Mouse (Mus musculus) kidney, embryonic 15.5 days (tissue): Measurements from ENCODE around the gene Camsap2. TPM values are rescaled to one million over a fixed set of nuclear protein-coding genes. Genes with fewer than 3 reads are reported as not detected.

ENCODE experiments used
- ATAC-seq: fragments of 200-750 bp; cut with Nextera tagmentation; replicated peaks from 2 replicates; pipeline ENCODE4 v1.8.0; 2017; ENCODE audit warnings: moderate TSS enrichment; ENCODE audit not compliant: low FRiP score
- H3K27ac ChIP-seq: fragments of 300-500 bp; sonication (generic); 2 replicates; pipeline ENCODE4 v1.5.1; 2015; ENCODE audit warnings: mild to moderate bottlenecking, inconsistent platforms
- H3K27me3 ChIP-seq: fragments of 300-500 bp; sonication (generic); 2 replicates; pipeline ENCODE4 v1.6.1; 2015; ENCODE audit warnings: inconsistent platforms
- H3K36me3 ChIP-seq: fragments of 300-500 bp; sonication (generic); 2 replicates; pipeline ENCODE4 v1.6.1; 2015; ENCODE audit warnings: inconsistent platforms
- H3K4me1 ChIP-seq: fragments of 300-500 bp; sonication (generic); 2 replicates; pipeline ENCODE4 v1.6.1; 2015; ENCODE audit warnings: inconsistent platforms
- H3K4me2 ChIP-seq: fragments of 300-500 bp; sonication (generic); 2 replicates; pipeline ENCODE4 v1.6.1; 2015; ENCODE audit warnings: moderate library complexity, mild to moderate bottlenecking, inconsistent platforms
- H3K4me3 ChIP-seq: fragments of 300-500 bp; sonication (generic); replicated peaks from 2 replicates; pipeline ENCODE4 v1.5.1; 2015; ENCODE audit warnings: mild to moderate bottlenecking, inconsistent platforms
- H3K9ac ChIP-seq: fragments of 300-500 bp; sonication (generic); 2 replicates; pipeline ENCODE4 v1.6.1; 2015; ENCODE audit warnings: mild to moderate bottlenecking, inconsistent platforms
- H3K9me3 ChIP-seq: fragments of 300-500 bp; sonication (generic); replicated peaks from 2 replicates; pipeline ENCODE4 v1.6.1; 2016; ENCODE audit warnings: inconsistent platforms
- WGBS: fragments of 180-500 bp; shearing (Covaris S2); methylation state at CpG from one replicate; pipeline ENCODE4 v1.1.7; 2015; ENCODE audit warnings: mixed read lengths; 5-methylcytosine and 5-hydroxymethylcytosine counted together
- polyA plus RNA-seq: library from polyadenylated mRNA; unstranded; fragments of >200 nt; fragmentation: Nextera tagmentation; extraction: Ambion mirVana; gene quantifications from 2 replicates; pipeline ENCODE4 v1.2.1, GENCODE M21; 2015

Gene Camsap2
- polyA plus RNA-seq, 1 experiment from 2014 or later = 9.9 TPM

DNA sequence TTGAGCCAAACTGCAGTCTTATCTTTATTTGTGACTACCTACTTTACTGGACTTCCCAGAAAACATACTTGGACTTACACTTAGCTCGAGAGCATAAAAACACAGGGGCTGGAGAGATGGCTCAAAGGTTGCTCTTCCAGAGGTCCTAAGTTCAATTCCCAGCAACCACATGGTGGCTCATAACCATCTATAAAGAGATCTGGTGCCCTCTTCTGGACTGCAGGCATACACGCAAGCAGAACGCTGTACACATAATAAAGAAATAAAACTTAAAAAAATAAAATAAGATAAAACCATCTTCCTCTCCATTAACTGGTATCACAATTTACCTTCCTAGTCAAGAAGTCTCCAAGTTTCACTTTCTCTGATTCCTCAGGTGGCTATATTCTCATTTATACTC lies 5.4 kb downstream of the Camsap2 start:
- Histone ChIP-seq H3K9me3 (no peaks in the 10 kb centered on the region), H3K27ac (no peak overlapping the region), H3K9ac (no peak overlapping the region), H3K4me1 (peaks cover 20% of the 10 kb centered on the region), H3K36me3 (peaks cover 9% of the 10 kb centered on the region; the same call in 1 of the 2 replicates), H3K4me3 (no peak overlapping the region), H3K4me2 (no peak overlapping the region), H3K27me3 (no peaks in the 10 kb centered on the region)
- no peak for ATAC-seq
- WGBS = 96% methylated on average over 3 of the region's 3 CpGs

DNA sequence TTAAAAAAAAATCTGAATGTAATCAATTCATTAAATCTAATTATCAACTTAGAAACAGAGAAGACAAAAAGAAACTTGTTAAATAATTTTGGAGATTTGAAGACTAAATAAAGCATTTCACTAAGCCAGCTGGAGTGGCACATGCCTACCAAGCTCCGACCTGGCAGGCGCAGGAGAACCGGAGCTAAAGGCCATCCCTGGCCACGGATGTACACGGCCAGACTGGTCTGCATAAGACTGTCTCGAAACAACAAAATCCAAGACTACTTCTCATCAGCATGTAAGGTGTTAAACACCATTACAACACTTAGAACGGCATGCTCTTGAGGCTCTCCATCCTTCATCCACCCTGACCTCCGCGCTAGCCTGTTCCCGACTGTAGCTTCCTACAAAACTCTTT lies 11.2 kb downstream of the Camsap2 start:
- H3K4me3 ChIP-seq = no peak overlapping the region
- H3K27me3 ChIP-seq = no peaks in the 10 kb centered on the region
- no peaks in the 10 kb centered on the region for H3K9me3 ChIP-seq
- no peak for ATAC-seq
- no peak overlapping the region for H3K9ac ChIP-seq
- peaks cover 10% of the 10 kb centered on the region for H3K36me3 ChIP-seq
- 87% methylated on average over 10 of the region's 10 CpGs for WGBS
- no peaks in the 10 kb centered on the region for H3K4me1 ChIP-seq
- H3K4me2 ChIP-seq = no peak overlapping the region
- H3K27ac ChIP-seq = no peak overlapping the region

GRCm38 (mm10) chr1:136333512-136333911 lies 12.4 kb downstream of the Camsap2 start:
- Histone ChIP-seq H3K9ac (no peak overlapping the region), H3K9me3 (no peaks in the 10 kb centered on the region), H3K27me3 (no peaks in the 10 kb centered on the region), H3K4me2 (no peak overlapping the region), H3K4me1 (no peaks in the 10 kb centered on the region), H3K27ac (no peak overlapping the region), H3K36me3 (peaks cover 8% of the 10 kb centered on the region), H3K4me3 (no peak overlapping the region)
- no peak for ATAC-seq
- 86% methylated on average over 3 of the region's 3 CpGs for WGBS

GRCm38 (mm10) chr1:136333071-136333470 lies 12.8 kb downstream of the Camsap2 start:
- Histone ChIP-seq H3K27me3 (no peaks in the 10 kb centered on the region), H3K9ac (no peak overlapping the region), H3K9me3 (no peaks in the 10 kb centered on the region), H3K36me3 (peaks cover 8% of the 10 kb centered on the region), H3K27ac (no peak overlapping the region), H3K4me1 (no peaks in the 10 kb centered on the region), H3K4me3 (no peak overlapping the region), H3K4me2 (no peak overlapping the region)
- ATAC-seq = no peak
- WGBS = 89% methylated on average over 7 of the region's 7 CpGs

- 94% methylated on average over 4 of the region's 4 CpGs for WGBS
- no peak overlapping the region for H3K9ac ChIP-seq
- no peak overlapping the region for H3K27ac ChIP-seq
- H3K4me3 ChIP-seq = no peak overlapping the region
- H3K4me1 ChIP-seq = no peaks in the 10 kb centered on the region
- no peaks in the 10 kb centered on the region for H3K27me3 ChIP-seq
- H3K9me3 ChIP-seq = no peaks in the 10 kb centered on the region
- ATAC-seq = no peak
- peaks cover 8% of the 10 kb centered on the region for H3K36me3 ChIP-seq
- H3K4me2 ChIP-seq = no peak overlapping the region
These were observed 14.1 kb downstream of the Camsap2 start for GRCm38 (mm10) chr1:136331836-136332235.

DNA sequence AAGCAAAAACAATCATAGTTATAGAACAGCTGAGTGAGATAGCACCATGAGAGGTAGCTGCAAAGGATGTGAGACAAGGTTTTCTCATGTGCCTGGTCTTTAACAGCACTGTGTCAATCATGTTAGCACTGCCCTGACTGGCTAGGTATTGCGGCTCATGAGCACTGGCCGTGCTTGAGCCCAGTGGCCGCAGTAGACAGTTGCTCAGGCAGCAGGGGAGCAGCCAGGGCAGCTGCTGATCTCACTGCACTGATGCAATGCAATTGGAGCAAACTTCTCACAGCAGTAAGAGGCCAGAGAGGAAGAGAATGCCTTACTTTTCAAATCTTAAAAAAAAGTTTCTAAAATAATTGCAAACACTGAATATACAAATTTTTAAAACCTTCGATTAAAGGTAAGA lies 16.5 kb downstream of the Camsap2 start:
- no peaks in the 10 kb centered on the region for H3K9me3 ChIP-seq
- peaks cover 11% of the 10 kb centered on the region for H3K36me3 ChIP-seq
- no peak overlapping the region for H3K27ac ChIP-seq
- 92% methylated on average over 4 of the region's 4 CpGs for WGBS
- no peak overlapping the region for H3K4me3 ChIP-seq
- H3K4me1 ChIP-seq = peaks cover 8% of the 10 kb centered on the region
- no peak overlapping the region for H3K9ac ChIP-seq
- no peak overlapping the region for H3K4me2 ChIP-seq
- no peak for ATAC-seq
- no peaks in the 10 kb centered on the region for H3K27me3 ChIP-seq

DNA sequence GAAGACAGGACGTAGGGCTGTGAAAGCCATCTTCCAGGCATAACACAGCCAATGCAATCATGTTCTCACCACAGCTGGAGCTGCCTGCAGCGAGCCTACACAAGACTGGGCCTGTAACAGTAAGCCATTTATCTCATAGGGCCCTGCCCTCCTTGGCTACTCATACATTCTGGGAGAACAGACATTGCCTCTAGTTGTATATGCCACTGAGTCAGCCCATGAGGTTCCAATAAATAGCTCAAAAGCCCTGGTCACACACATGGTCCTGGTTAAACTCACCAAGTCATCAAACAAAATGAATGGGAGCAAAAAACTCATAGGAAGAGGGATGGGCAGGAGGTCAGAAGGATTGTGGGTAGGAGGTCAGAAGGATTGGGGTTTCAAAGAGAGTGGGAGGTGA lies 17.3 kb downstream of the Camsap2 start:
- WGBS = 83% methylated on average over 2 of the region's 2 CpGs

DNA sequence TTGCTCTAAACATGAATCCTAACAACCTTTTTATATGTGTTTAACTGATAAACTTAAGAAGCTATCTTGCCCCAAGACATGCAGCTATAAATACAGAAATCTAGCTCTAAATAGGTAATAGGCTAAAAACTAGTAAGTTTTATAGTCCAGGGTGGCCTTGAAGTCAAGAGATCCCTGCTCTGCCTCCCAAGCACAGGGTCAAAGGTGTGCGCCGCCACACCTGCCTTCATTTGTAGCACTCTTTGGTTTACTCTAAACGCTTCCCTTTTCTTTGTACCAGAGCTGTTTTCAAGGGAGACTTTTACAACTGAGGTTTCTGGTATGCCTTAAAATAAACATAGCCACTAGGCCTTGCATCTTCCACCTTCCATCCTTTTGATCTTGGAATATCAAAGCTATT lies 18.3 kb downstream of the Camsap2 start:
- Histone ChIP-seq H3K4me1 (peaks cover 8% of the 10 kb centered on the region), H3K4me3 (no peak overlapping the region), H3K4me2 (no peak overlapping the region), H3K36me3 (peaks cover 26% of the 10 kb centered on the region), H3K9ac (no peak overlapping the region), H3K9me3 (no peaks in the 10 kb centered on the region), H3K27ac (no peak overlapping the region), H3K27me3 (no peaks in the 10 kb centered on the region)
- 74% methylated on average over 3 of the region's 3 CpGs for WGBS
- ATAC-seq = no peak

More for the DNA sequence above, 17.3 kb downstream of the Camsap2 start:
- no peak overlapping the region for H3K4me2 ChIP-seq
- H3K4me3 ChIP-seq = no peak overlapping the region
- H3K9ac ChIP-seq = no peak overlapping the region
- no peaks in the 10 kb centered on the region for H3K27me3 ChIP-seq
- H3K36me3 ChIP-seq = peaks cover 18% of the 10 kb centered on the region
- H3K9me3 ChIP-seq = no peaks in the 10 kb centered on the region
- no peak overlapping the region for H3K27ac ChIP-seq
- H3K4me1 ChIP-seq = peaks cover 8% of the 10 kb centered on the region
- ATAC-seq = no peak

- Histone ChIP-seq H3K9ac (0 out of 2 replicates have a peak overlapping the region, but pooled peaks have one; percentile 17), H3K36me3 (peaks cover 22% of the 10 kb centered on the region), H3K4me2 (no peak overlapping the region), H3K4me1 (peaks cover 8% of the 10 kb centered on the region), H3K4me3 (no peak overlapping the region), H3K27me3 (no peaks in the 10 kb centered on the region), H3K27ac (0 out of 2 replicates have a peak overlapping the region, but pooled peaks have one; percentile 32), H3K9me3 (no peaks in the 10 kb centered on the region)
- 17% methylated on average over 4 of the region's 4 CpGs for WGBS
- no peak for ATAC-seq
These were observed 20.0 kb downstream of the Camsap2 start for GRCm38 (mm10) chr1:136325933-136326332.

GRCm38 (mm10) chr1:136322331-136322730 lies 23.6 kb downstream of the Camsap2 start:
- peaks cover 8% of the 10 kb centered on the region for H3K4me1 ChIP-seq
- 87% methylated on average over 4 of the region's 4 CpGs for WGBS
- no peak for ATAC-seq

DNA sequence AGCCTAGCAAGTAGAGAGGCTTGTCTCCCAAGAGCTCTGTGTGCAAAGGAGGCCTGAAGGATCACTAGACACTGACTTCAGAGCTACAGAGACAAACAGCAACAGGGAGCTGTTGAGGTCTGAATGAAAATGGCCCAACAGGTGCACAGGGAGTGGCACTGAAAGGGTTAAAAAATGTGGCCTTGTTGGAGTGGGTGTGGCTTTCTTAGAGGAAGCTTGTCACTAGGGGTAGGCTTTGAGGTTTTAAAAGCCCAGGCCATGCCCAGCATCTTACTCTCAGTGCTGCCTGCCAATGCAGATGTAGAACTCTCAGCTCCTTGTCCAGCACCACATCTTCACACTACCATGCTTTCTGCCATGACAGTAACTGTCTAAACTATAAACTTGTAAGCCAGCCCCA lies 29.6 kb downstream of the Camsap2 start:
- Histone ChIP-seq H3K27ac (no peak overlapping the region), H3K9ac (no peak overlapping the region), H3K36me3 (no peaks in the 10 kb centered on the region; the same call in 1 of the 2 replicates), H3K4me2 (no peak overlapping the region), H3K4me3 (no peak overlapping the region), H3K27me3 (no peaks in the 10 kb centered on the region), H3K9me3 (no peaks in the 10 kb centered on the region), H3K4me1 (peaks cover 12% of the 10 kb centered on the region)
- no peak for ATAC-seq

More at GRCm38 (mm10) chr1:136322331-136322730, 23.6 kb downstream of the Camsap2 start:
- H3K4me2 ChIP-seq = no peak overlapping the region
- no peaks in the 10 kb centered on the region for H3K27me3 ChIP-seq
- no peaks in the 10 kb centered on the region for H3K9me3 ChIP-seq
- H3K4me3 ChIP-seq = no peak overlapping the region
- no peak overlapping the region for H3K9ac ChIP-seq
- H3K27ac ChIP-seq = no peak overlapping the region
- H3K36me3 ChIP-seq = peaks cover 22% of the 10 kb centered on the region

DNA sequence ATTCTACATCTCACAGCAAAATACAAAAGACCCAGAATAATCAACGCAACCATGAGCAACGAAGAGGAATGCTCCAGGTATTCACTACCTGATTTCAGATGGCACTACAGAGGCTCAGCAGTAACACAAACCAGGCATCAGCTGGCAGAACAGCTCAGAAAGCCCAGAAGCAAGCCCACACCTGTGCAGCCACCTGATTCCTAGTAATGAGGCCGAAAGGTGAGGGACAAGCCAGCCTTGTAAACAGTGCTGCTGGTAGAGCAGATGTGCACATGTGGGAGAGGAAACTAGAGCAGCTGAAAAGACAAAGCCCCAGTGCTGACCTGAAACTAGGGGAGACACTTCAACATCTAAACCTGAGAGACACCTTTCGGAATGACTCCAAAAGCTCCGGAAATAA lies 36.7 kb downstream of the Camsap2 start:
- WGBS = 92% methylated on average over 5 of the region's 5 CpGs
- H3K4me3 ChIP-seq = no peak overlapping the region
- H3K27ac ChIP-seq = no peak overlapping the region
- ATAC-seq = no peak
- H3K4me2 ChIP-seq = no peak overlapping the region
- no peak overlapping the region for H3K9ac ChIP-seq
- H3K36me3 ChIP-seq = no peaks in the 10 kb centered on the region
- H3K27me3 ChIP-seq = no peaks in the 10 kb centered on the region
- no peaks in the 10 kb centered on the region for H3K9me3 ChIP-seq
- H3K4me1 ChIP-seq = peaks cover 12% of the 10 kb centered on the region

DNA sequence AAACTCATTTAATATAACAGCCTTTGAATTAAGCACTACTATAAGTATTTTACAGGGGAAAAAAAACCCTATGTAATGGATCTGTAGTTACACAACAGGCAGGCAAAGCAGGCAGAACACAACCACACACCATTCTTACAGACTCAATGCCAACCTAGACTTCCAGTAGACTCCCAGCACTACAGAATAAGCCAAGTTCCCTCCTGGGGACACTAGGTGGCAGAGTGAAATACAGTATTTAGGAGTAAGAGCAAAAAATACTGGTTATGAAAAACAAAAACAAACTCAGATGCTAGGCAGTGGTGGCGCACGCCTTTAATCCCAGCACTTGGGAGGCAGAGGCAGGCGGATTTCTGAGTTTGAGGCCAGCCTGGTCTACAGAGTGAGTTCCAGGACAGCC lies 39.5 kb downstream of the Camsap2 start:
- H3K9me3 ChIP-seq = no peaks in the 10 kb centered on the region
- H3K4me2 ChIP-seq = no peak overlapping the region
- H3K4me1 ChIP-seq = no peaks in the 10 kb centered on the region
- no peaks in the 10 kb centered on the region for H3K27me3 ChIP-seq
- H3K9ac ChIP-seq = no peak overlapping the region
- no peak overlapping the region for H3K27ac ChIP-seq
- no peak overlapping the region for H3K4me3 ChIP-seq
- H3K36me3 ChIP-seq = peaks cover 15% of the 10 kb centered on the region
- ATAC-seq = no peak
- 85% methylated on average over 3 of the region's 3 CpGs for WGBS
